Mouse (Mus musculus): ENCODE data around the gene Afap1.

The Afap1 gene

DNA sequence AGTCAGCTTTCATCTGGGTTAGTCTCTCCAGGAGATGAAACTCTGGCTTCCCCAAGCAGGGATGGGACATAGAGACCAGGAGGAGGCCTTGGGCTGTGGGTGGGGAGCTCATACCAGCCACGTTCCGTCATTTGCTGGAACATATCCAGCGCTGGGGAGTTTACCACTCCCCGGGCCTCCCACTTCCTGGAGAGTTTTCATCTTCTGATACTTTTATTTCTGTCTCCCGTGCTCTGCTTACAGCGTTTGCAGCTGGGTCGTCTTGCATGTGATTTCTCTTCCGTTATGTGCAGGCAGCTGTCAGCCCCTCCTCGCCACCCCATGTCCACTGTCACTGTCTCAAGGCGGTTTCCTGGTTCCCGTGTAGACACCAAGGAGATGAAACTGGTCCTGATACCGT, 80.7 kb downstream of the Afap1 start:
- peak; percentile 59 to 63 for DNase-seq (ENCODE audit: low spot score in 2 of 2)

DNA sequence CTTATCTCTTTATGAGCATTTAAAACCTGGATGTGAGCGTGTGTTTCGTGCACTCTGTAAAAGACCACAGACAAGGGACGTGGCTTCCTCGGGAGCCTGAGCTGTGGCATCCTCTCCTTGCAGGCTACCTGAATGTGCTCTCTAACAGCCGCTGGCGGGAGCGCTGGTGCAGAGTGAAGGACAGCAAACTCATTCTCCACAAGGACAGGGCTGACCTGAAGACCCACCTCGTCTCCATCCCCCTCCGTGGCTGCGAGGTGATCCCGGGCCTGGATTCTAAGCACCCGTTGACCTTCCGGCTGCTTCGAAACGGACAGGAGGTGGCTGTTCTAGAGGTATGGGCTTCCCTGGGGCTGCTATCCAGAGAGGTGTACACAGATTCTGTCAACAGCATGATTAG, 81.1 kb downstream of the Afap1 start:
- DNase-seq (ENCODE audit: low spot score in 2 of 2) = peak in 1 of 2 experiments; percentile 30

DNA sequence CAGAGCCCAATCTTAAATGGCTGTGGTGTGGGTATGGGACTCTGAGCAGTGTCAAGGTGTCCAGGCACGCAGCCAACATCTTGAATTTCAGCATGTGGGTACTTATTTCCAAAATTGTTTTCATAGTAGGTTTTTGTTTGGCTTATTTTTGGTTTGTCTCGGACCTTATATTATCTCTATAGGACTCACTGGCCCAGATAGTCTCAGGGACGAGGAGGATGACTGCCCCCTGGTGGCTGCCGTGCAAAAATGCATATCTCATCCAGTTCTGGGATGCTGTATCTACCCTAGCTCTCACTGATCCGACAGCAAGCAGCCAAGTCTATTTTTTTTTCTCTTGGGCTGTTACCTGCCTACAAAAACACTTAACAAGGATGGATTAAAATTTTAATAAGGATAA, 82.6 kb downstream of the Afap1 start:
- peak; percentile 36 to 87 for DNase-seq (ENCODE audit: low spot score in 2 of 2)

DNA sequence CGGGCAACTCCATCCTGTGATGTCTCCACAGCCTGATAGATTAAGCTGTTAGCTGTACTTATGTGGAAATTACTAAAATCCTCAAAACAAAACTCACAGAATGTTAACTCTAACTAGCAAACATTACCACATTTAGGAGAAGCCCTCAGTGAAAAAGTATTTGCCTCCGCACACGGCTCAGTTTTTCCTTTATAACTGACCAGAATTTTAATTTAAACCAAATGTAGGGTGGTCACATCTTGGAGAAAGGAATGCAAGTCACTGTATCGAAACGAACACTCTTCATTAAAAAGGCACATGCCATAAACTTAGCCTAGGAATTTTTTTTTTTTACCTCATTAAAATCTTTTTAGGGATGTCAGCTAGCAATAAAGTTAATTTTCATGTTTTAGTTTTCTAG, 87.4 kb downstream of the Afap1 start:
- no peak for DNase-seq (ENCODE audit: low spot score in 2 of 2)

DNA sequence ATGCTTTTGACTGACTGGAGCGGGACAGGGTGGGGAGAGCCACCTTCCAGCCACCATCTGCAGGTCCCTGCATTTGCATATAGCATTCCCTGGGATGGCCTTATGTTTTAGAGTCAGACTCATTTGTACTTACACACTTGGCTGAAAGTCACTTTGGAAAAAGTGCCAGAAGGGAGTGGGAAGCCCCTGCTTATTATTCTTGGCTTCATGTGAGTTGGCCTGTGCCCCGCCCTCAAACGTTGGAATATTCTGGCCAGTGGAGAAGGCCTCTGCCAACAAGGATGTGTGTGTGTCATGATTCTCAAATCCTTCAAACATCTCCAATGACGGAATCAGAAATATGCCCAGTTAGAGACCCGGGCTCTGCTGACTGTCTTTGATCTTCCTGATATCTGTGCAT, 88.2 kb downstream of the Afap1 start:
- DNase-seq (ENCODE audit: low spot score in 2 of 2) = no peak

DNA sequence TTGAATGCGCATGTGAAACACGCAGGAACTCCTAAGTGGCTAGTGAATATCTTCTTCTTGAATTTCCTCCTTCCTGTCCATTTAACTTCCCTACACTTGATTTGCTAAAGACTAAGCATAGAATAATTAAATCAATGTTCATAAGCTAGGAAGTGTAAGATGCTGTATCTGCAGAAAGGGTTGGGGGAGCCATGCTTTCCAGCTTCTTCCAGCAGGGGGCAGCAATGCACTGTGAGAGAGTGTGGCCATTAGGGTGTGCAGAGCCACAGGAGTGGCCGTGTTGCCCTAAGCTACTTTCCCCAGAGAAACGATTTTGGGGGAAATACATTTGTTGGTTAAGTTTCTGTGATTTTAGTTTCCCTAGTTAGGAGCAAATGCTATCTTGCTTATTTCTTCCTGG, 88.9 kb downstream of the Afap1 start:
- DNase-seq (ENCODE audit: low spot score in 2 of 2) = peak; percentile 62 to 90

DNA sequence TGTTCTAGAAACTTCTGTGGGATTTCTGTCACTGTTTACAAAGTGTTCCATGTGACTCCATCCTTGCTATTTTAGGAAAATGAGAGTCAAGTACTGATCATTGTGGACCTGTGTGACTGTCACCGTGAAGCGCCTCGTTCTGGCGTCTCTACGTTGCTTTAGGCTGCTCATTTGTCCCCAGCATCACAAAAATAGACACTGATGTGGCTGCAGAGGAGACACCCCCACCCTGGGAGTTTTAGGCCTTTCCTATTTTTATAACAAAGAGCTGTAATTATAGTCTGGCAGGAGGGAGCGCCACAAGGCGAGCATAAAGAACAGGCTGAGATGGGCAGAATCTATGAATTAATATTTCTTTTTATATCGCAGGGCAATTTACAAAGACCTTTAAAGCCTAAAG, 92.5 kb downstream of the Afap1 start:
- no peak for DNase-seq (ENCODE audit: low spot score in 2 of 2)

DNA sequence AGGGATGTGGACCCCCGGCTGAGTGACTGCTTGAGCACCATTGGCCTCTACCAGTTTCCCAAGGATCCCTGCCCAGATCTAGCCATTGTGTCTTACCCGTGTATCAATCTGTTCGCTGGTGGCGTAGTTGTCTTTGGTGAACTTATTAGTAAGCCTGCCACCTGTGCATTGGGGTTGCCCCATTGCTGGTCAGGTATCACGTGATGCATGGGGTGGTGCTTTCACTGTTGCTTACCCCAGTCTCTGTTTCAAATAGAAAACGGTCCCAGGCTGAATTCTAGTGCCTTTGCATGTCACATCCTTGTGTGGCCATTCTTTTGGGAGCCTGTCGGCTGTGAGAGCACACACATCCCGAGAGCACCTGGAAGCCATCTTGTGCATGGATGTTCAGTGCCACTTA, 95.0 kb downstream of the Afap1 start:
- DNase-seq (ENCODE audit: low spot score in 2 of 2) = no peak

DNA sequence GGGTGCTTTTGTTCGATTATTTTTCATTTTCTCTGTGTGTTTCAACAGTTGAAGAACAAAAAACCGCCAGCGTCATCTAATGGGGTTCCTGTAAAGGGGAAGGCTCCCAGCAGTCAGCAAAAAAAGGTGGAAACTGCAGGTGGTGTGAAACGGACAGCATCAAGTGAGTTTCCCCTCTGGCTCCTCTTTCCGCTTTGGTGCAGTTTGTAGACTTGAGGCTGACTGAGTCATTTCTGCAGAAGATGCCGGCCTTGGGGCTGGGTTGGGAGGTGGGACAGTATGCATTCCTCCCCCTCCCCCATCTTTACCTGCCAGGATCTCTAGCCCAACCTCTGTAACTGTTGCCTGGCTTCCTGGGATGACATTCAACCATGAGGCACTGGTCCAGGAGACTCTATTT, 96.4 kb downstream of the Afap1 start:
- no peak for DNase-seq (ENCODE audit: low spot score in 2 of 2)

DNA sequence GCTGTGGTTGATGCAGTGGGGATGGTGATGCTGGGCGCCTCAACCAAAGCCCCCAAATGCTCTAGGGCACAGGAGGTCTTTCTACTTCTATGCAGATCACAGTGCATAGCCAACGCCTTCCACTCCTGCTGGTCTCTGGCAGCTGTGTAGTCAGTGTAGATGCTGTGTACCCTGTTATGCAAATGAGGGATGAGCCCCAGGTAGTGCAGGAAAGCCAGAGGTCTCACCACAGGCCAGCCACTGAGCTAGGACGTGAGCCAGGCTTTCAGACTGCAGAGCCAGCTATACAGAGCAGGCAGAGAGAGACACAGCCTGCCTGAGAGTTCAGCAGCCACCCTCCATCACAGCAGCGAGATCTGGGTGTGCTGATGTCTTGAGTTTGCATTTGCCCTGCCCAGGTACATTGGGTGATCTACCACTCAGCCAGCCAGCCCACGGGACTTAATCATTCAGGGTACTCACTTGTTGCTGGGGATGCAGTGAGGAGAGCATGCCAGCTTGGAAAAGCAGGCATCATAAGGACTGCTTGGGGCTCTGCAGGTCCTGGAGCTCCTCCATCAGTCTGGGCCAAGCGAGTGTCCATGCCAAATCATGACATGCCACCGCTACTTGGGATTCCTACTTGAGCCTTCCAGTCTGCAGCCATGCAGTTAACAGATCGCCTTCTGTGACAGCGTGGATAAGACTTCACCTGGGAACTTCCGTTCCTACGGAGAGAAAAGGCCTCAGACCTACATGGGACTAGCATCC, 97.0 kb downstream of the Afap1 start:
- no peak for DNase-seq (ENCODE audit: low spot score in 2 of 2)

DNA sequence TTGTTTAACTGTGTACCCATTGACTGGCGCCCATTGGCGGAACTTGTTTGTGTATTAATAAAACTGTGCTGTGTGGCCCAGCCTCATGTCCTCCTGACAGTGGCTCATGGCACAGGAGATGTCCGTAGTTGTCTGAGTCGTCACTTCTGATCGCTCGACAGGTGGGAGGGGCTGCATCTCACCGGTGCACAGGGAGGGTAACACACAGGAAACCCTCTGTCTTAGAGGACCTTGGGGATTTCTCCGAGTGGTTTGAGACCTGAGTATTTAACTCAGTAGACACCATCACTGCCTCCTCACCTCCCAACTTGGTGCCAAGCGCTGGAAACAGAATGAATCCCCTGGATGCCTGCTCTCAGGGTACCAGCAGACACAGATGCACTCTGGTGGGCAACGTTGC, 110.7 kb downstream of the Afap1 start:
- DNase-seq (ENCODE audit: low spot score in 2 of 2) = no peak

DNA sequence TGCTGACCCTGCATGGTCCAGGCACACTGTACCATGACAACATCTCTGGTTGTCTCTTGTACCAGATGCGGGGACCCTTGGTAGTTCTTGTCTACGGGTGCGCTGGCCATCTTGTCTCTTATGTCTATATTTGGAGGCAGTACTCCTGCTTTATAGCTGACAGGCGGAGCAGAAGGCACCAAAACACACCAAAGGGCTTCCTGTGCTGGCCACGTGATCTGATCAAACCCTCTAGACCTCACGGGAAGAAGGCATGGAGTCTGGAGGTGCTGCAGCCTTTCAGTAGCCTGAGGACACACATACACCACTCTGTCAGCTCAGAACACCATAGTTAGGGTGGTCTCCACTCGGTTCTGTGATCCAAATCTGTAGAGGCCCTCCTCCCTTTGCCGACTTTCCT, 113.0 kb downstream of the Afap1 start:
- DNase-seq (ENCODE audit: low spot score in 2 of 2) = peak; percentile 28 to 35

DNA sequence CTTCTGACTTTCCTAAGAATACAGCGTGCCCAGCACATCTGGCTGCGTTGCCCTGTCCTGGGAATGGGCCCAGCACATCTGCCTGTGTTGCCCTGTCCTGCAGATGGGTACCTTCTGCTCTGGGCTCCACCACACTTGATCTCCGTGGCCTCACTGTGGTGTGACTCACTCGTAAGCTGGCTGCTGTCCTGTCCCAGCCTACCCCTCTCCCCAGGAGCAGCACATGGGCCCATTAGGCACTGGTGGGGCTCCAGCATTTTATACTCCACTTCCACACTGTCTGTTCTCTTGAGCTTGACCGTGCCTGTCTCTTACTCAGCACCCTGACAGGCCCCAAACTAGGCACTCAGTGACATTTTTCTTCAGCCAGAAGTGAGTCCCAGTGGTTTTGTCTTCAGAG, 113.5 kb downstream of the Afap1 start:
- no peak for DNase-seq (ENCODE audit: low spot score in 2 of 2)

DNA sequence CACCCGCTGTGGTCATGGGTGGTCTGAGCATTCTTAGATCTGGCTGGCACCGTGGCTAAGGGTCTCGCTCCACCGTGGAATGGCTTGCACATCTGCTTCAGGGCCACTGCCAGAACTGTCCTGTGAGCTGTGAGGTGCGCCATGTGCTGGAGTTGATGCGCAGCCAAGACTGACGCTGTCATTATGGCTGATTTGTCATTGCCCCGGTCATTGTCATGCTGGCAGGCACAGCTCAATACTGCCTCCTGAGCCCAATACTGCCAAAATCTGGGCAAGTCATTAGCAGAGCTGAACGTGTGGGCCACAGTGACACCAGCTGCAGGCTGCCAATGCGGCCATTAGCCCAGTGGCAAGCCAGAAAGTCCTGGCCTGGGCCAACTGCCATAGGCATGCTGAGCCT, 114.5 kb downstream of the Afap1 start:
- DNase-seq (ENCODE audit: low spot score in 2 of 2) = no peak

DNA sequence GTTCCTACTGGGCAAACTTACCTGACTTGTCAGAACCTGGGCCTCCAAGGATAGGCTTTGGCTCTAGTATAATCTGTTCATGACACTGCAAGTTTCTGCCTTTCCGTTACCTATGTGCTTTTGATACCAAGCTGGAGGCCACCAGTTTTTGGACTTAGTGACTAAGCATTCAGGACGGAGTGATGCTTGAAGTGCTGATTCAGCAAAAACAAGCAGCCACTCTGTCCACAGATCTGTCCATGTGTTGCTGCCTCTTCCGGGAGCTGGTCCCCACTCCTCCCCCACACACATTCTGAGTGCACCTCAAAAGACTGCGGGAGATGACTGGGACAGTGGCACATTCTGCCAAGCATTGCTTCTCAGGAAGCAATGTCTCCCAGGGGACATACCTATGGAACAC, 116.3 kb downstream of the Afap1 start:
- no peak for DNase-seq (ENCODE audit: low spot score in 2 of 2)

DNA sequence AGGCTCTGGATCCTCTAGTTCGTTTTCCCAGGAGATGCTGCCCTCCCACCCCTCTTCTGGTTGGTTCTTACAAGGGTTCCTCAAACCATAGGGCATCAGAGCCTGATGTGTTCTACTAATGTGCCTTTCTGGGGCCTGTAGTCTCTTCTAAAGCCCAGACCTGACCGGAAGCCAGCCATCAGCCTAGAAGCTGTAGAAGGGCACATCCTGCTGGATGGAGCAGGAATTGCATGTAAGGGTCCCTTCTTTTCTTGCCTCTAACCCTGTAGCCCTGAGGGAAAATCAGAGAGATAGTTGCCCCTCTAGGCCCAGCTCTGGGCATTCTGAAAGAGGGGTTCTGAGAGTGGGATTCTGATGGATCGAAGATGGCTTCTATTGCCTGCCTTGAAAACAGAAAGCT, 125.2 kb downstream of the Afap1 start:
- DNase-seq (ENCODE audit: low spot score in 2 of 2) = peak in 1 of 2 experiments; percentile 34

DNA sequence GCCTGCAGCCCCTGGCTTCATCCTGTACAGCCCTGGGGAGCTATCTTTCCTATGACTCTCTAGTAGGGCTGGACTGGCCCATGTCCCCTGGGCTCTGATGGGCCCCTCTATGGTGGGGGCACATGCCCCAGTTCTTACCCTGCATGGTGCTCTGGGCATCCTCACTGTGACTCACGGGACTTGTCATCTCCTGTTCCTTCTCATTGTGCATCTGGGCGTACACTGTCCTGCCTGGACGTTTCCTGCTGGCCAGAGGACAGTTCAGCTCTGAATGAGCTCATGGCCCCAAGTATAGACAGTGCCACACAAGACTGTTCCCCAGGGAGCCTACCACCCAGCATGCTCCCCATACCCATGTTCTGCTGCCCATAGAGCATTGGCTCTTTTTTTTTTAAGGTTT, 128.0 kb downstream of the Afap1 start:
- DNase-seq (ENCODE audit: low spot score in 2 of 2) = no peak

DNA sequence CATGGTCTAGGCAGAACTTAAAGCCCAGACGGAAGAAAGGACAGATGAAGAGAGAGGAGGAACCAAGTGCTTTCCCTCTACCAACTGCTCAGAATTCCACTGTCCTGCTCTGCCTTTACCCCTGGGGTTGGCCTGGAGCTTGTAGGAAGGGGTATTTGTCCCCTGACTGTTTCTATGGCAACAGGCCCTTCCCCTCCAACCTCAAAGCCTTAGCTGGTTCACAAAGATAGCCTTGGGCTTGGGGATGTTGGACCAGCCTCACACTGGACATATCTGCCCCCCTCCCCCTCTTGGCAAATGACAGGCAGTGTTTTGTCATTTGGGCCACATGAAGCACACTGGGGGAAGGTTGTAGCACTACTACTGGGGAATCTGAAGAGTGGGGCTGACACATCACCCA, 129.2 kb downstream of the Afap1 start:
- no peak for DNase-seq (ENCODE audit: low spot score in 2 of 2)

DNA sequence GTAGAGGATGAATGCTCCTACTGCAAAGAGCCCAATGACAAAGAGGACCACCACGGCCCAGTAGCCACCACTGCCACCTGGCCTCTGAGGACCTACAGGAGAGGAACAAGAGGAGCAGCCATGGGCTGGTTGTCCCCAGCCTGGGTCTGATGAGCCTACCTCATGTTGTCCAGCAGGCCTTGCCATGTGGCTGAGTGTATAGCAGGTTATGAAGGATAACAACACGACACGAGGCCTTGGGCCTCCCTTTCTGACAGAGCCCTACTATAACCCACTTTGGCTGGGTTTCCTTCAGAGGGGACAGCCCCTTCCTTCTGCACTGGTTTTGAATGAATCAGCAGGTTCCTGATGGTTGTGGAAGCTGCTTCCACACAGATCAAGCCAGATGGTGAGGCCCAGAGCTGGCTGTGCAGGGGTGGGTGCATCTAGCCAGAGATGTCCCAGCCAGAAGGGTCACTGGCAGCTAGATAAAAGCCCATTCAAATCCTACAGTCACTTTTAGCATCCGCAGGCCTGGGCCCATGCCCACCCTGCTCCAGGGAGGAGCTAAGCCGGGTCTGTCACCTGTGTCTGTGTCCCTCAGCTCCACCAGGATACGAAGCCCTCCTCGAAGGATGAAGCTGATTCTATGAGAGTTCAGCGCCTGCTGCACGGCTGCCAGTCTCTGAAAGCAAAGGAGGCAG, 131.0 kb downstream of the Afap1 start:
- DNase-seq (ENCODE audit: low spot score in 2 of 2) = no peak

DNA sequence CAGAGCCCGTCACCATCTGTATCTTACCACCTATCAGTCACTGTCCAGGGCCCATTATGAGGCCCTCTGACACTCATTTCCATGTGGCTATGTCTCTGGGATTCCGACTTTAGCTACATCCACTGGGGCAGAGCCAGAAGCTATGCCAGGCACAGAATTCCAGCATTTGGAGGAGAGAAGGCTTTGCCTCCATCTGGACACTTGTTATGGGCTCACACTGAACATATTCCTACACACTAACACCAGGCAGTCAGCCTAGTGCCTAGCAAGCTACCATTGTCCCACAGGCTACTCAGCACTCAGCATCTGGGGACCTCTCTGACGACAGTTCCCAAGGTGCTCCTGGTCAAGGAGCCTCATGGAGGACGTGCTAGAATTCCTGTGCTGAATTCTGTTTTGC, 132.0 kb downstream of the Afap1 start:
- no peak for DNase-seq (ENCODE audit: low spot score in 2 of 2)

DNA sequence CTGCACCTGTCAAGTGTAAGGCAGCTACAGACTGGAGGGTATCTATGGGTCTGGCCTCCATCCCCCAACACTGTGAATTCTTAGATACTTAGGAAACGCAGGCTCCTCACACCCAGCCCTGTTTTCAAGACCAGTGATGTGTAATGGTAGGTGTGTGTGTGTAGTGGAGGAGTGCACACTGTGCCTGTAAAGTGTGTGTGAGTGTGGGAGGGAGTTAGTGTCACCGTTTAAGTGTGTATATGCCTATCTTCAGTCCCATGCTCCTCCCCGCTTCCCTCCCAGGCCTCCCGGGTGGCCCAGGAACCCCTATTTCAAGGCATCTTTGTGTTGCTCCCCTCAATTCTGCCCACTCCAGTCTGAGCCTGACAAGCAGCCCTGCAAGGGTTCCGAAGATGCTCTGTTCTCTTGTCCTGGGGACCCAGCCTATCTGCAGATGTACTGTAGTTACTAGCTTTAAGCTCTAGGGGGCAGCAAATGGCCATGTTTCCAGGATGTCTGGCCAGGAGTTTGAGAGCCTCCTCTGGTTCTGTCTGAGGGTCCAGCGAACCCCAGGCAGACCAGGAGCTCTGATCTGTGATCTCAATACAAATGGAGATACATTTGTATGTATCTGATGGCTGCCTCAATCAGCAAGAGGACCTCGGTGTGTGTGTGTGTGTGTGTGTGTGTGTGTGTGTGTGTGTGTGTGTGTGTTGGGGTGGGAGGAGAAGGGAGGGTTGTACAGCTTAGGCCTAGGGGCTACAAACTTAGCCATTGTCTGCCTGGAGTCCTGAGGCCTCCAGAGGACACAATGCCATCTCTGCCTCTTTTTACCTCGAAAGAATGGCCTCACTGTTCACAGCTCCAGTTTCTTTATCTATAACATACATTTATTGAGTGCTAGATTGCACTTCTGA, 140.7 kb downstream of the Afap1 start:
- peak in 1 of 2 experiments; percentile 66 for DNase-seq (ENCODE audit: low spot score in 2 of 2)

DNA sequence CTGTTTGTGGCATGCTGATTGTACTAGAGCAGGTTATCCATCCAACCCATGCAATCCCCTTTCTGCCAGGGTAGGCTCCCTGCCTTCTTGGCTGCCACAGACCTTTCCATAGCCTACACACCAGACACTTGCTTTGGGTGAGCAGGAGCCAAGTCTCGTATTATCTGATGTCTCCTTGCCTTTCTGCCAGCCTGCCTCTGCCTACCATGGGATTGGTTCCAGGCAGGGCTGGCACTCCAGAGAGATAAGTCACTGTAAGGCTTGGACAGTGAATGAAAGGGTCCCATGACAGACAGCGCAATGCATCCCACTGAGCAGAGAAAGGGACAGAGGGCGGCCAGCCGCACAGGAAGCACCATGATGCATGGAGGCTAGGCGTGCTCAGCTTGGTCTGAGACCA, 146.5 kb downstream of the Afap1 start:
- DNase-seq (ENCODE audit: low spot score in 2 of 2) = no peak

Measured in thymus, postnatal 10 days (tissue).